Mouse (Mus musculus): ENCODE results near the gene Trim9. TPM values are rescaled to one million over a fixed set of nuclear protein-coding genes. Genes with fewer than 3 reads are reported as not detected.

The Trim9 gene
- polyA plus RNA-seq, 1 experiment = not detected

DNA sequence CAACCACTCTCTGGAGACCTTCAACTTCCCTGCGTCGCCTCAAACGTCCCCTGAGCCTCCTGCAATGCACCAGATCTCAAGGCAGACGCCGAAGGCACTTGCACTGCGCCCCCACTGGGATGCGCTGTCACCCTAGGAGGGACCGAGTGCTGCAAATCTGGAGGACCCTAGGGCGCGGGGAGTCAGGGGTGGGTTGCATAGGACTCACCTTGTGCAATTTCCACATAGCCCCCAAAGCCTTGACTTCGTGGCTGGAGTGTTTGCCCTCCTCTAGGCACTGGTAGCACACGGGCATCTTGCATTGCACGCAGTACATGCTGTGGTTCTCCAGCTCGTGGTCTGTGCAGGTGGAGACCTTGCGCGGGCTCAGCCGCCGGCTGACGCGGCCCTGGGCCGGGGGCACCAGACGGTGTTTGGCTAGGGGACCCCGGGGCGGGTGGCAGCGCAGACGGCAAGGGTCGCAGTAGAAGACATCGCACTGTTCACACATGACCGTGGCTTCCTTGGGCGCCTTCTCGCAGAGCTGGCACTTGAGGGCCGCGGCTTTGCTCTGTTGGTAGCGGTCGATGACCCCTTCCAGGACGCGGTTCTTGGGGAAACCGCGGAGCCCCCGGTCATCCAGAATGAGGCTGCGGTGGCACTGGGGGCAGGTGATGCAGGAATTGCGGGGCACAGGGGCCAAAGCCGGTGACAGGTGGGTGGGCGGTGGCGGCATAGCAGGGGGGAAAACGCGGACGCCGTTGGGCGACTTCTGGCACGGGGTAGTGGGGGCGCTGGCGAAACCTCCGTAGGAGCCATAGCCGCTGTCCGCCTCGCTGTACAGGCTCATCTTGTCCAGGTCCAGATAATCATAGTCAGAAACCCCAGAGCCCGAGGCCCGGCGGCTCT, 1.0 kb downstream of the Trim9 start:
- no peak overlapping the region for H3K27ac ChIP-seq (replicated peaks; ENCODE audit: low read depth, low read length)
- H3K4me3 ChIP-seq (ENCODE audit: insufficient read depth, low read depth, low read length) = peak overlapping the region; percentile 55
- H3K4me1 ChIP-seq (ENCODE audit: control insufficient read depth, insufficient read depth, insufficient read length, low read length) = no peaks in the 10 kb centered on the region; the same call in 1 of the 2 replicates

DNA sequence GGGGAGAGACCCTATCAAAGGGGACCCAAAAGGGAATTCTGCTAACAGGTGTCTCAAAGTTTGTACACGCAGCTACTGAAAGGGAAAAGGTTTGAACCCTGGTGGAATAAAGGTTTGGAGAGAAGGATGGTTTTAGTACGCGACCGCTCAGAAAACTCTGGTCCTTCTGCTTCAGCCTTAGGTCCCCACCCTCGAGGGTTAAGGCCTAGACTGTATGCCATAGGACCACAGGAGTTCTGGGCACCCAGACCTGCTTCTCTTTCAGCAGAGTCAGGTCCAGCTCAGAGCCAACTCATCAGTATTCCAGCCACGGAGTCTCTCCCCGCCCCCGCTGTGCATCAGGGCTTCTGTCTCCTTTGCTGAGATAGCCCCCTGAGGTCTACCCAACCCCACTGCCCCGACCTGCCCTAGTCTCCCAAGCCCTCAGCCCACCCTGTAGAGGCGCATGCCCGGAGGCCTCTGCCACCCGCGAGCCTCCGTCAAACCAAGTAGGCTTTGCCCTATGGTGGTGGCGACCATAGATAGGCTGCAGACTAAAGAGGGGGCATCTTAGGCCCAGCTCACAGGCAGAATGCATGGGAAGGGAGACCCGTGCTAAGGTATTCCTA, 1.8 kb downstream of the Trim9 start:
- H3K4me1 ChIP-seq (ENCODE audit: control insufficient read depth, insufficient read depth, insufficient read length, low read length) = no peaks in the 10 kb centered on the region; the same call in 1 of the 2 replicates
- H3K27ac ChIP-seq (replicated peaks; ENCODE audit: low read depth, low read length) = no peak overlapping the region
- no peak overlapping the region for H3K4me3 ChIP-seq (ENCODE audit: insufficient read depth, low read depth, low read length)

DNA sequence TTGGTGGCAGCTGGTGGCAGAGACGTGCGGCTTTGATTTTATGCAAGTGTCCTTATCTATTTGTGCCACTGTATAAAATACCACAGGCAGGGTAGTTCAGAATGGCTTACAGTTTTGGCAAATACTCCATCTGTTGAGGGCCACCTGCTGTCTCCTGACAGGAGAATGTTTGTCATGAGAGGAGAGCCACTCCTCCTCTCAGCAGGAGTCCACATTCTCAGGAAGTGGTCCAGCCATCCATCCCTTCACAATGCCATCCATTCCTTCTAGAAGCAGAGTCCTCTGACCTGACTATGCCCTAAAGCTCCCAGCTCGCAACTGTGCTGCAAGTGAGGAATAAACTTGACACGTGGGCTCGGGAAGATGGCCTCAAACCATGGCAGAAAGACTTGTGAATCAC, 12.2 kb downstream of the Trim9 start:
- H3K4me1 ChIP-seq (ENCODE audit: control insufficient read depth, insufficient read depth, insufficient read length, low read length) = no peaks in the 10 kb centered on the region
- H3K4me3 ChIP-seq (ENCODE audit: insufficient read depth, low read depth, low read length) = no peak overlapping the region

DNA sequence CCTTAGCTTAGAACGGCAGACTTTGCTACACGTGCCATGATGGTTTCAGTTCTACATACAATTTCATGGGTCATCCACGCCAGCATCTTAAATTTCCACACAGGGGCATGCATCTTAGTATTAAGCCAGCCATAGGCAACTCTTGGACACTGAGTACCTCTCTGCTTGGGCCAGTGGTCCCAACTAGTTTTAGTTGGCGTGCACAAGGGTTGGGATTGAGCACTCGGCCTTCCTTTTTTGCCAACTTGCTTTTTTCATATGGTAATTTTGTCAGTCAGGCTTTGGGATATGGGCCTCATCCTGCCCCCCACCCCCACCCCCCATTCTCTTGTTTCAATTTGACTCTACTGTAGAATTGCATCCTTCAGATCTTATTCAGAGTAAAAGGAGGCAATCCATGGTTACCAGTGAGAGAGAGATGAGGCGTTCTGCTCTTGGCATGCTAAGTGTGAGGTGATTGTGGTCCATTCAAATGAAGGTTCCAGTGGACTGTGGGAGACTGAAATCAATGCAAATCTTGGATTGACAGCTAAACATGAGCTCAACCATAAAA, 14.1 kb downstream of the Trim9 start:
- no peak overlapping the region for H3K27ac ChIP-seq (replicated peaks; ENCODE audit: low read depth, low read length)
- no peak overlapping the region for H3K4me3 ChIP-seq (ENCODE audit: insufficient read depth, low read depth, low read length)
- H3K4me1 ChIP-seq (ENCODE audit: control insufficient read depth, insufficient read depth, insufficient read length, low read length) = no peaks in the 10 kb centered on the region

More for the DNA sequence above, 12.2 kb downstream of the Trim9 start:
- no peak overlapping the region for H3K27ac ChIP-seq (replicated peaks; ENCODE audit: low read depth, low read length)

- no peak overlapping the region for H3K27ac ChIP-seq (replicated peaks; ENCODE audit: low read depth, low read length)
- H3K4me3 ChIP-seq (ENCODE audit: insufficient read depth, low read depth, low read length) = no peak overlapping the region
- H3K4me1 ChIP-seq (ENCODE audit: control insufficient read depth, insufficient read depth, insufficient read length, low read length) = no peaks in the 10 kb centered on the region
Measured at GRCm38 (mm10) chr12:70329059-70329458, 18.4 kb downstream of the Trim9 start.

DNA sequence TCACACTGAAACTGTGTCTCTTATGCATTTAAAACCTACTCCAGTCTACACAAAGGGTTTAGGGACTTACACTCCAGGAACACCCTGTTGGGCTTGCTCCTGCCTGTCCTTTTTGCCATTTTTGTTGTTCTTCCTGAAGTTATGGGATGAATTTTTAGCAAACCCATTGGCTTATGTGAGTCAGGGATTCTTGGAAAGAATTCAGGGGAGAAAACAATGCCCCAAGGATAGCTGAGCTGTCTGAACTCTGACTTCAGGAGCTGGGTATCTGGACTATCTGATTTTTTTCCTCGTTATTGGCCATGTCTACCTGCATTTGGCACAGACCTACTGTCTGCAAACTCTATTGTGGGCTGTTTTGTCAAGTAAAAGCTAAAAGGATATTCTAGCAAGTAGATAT, 20.5 kb downstream of the Trim9 start:
- Histone ChIP-seq H3K4me1 (ENCODE audit: control insufficient read depth, insufficient read depth, insufficient read length, low read length) (no peaks in the 10 kb centered on the region), H3K27ac (replicated peaks; ENCODE audit: low read depth, low read length) (no peak overlapping the region), H3K4me3 (ENCODE audit: insufficient read depth, low read depth, low read length) (no peak overlapping the region)

- H3K4me1 ChIP-seq (ENCODE audit: control insufficient read depth, insufficient read depth, insufficient read length, low read length) = no peaks in the 10 kb centered on the region
Measured at GRCm38 (mm10) chr12:70326393-70326792, 21.0 kb downstream of the Trim9 start.

GRCm38 (mm10) chr12:70325826-70326225, 21.6 kb downstream of the Trim9 start:
- no peaks in the 10 kb centered on the region for H3K4me1 ChIP-seq (ENCODE audit: control insufficient read depth, insufficient read depth, insufficient read length, low read length)
- no peak overlapping the region for H3K4me3 ChIP-seq (ENCODE audit: insufficient read depth, low read depth, low read length)
- H3K27ac ChIP-seq (replicated peaks; ENCODE audit: low read depth, low read length) = no peak overlapping the region

More at GRCm38 (mm10) chr12:70326393-70326792, 21.0 kb downstream of the Trim9 start:
- Histone ChIP-seq H3K4me3 (ENCODE audit: insufficient read depth, low read depth, low read length) (no peak overlapping the region), H3K27ac (replicated peaks; ENCODE audit: low read depth, low read length) (no peak overlapping the region)

DNA sequence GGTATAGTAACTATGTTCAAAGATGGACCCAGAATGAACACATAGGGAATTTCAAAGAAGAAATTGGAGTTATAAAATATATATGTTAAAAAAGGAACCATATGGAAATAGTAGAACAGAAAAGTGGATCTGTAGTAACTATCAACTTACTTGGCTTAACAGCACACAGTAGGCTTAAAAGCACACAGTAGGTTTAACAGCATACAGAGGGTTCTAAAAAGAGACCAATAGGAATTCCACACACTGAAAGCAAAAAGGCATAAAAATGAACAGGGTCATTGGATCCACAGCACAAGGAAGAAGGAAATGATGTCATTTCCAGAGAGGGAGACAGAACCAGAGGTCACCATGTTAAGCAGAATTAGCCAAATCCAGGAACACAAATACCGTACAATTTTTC, 24.6 kb downstream of the Trim9 start:
- H3K4me1 ChIP-seq (ENCODE audit: control insufficient read depth, insufficient read depth, insufficient read length, low read length) = no peaks in the 10 kb centered on the region
- no peak overlapping the region for H3K4me3 ChIP-seq (ENCODE audit: insufficient read depth, low read depth, low read length)
- H3K27ac ChIP-seq (replicated peaks; ENCODE audit: low read depth, low read length) = no peak overlapping the region

DNA sequence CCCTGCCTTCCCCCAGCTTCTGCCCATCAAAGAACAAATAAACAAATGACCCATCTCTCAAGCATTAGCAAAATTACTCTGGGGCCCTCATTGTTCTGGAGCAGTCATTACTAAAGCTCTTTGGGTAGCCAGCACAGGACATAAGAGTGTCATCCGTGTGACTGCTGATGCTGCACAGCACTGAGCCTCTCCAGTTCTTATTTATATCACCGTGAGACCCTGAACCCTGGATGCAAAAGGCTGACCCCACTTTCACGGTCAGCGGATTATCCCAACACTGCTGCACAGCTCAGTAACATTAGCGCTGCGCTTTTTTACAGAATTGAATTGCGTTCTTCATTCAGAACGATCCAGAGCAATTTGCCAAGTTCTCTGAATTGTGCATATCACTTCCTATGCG, 31.3 kb downstream of the Trim9 start:
- Histone ChIP-seq H3K27ac (replicated peaks; ENCODE audit: low read depth, low read length) (no peak overlapping the region), H3K4me3 (ENCODE audit: insufficient read depth, low read depth, low read length) (no peak overlapping the region), H3K4me1 (ENCODE audit: control insufficient read depth, insufficient read depth, insufficient read length, low read length) (no peaks in the 10 kb centered on the region)

- no peak overlapping the region for H3K27ac ChIP-seq (replicated peaks; ENCODE audit: low read depth, low read length)
- no peaks in the 10 kb centered on the region for H3K4me1 ChIP-seq (ENCODE audit: control insufficient read depth, insufficient read depth, insufficient read length, low read length)
- H3K4me3 ChIP-seq (ENCODE audit: insufficient read depth, low read depth, low read length) = no peak overlapping the region
Measured at GRCm38 (mm10) chr12:70307881-70308280, 39.5 kb downstream of the Trim9 start.

- no peaks in the 10 kb centered on the region for H3K4me1 ChIP-seq (ENCODE audit: control insufficient read depth, insufficient read depth, insufficient read length, low read length)
- no peak overlapping the region for H3K4me3 ChIP-seq (ENCODE audit: insufficient read depth, low read depth, low read length)
- H3K27ac ChIP-seq (replicated peaks; ENCODE audit: low read depth, low read length) = no peak overlapping the region
Measured at GRCm38 (mm10) chr12:70307062-70307461, 40.4 kb downstream of the Trim9 start.

DNA sequence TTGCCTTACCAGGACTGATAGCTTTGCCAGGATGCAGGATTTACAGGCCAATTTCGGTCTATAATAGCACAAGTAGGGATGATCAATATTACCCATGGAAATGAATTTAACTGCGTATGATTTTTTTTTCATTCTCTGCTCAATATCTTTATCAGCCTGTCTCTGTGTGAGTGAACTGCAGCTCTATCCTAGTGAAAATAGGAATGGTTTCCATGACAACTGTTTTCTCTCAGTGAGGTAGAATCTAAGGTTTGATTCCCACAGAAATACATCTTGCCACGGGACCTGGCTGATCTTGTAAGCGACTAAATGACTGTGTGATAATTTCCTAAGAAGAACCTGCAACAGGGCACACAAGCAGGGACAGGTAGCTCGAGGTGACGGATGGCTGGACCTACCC, 43.4 kb downstream of the Trim9 start:
- H3K4me1 ChIP-seq (ENCODE audit: control insufficient read depth, insufficient read depth, insufficient read length, low read length) = no peaks in the 10 kb centered on the region
- H3K4me3 ChIP-seq (ENCODE audit: insufficient read depth, low read depth, low read length) = no peak overlapping the region
- H3K27ac ChIP-seq (replicated peaks; ENCODE audit: low read depth, low read length) = no peak overlapping the region

GRCm38 (mm10) chr12:70303525-70303924, 43.9 kb downstream of the Trim9 start:
- H3K27ac ChIP-seq (replicated peaks; ENCODE audit: low read depth, low read length) = no peak overlapping the region
- no peaks in the 10 kb centered on the region for H3K4me1 ChIP-seq (ENCODE audit: control insufficient read depth, insufficient read depth, insufficient read length, low read length)
- no peak overlapping the region for H3K4me3 ChIP-seq (ENCODE audit: insufficient read depth, low read depth, low read length)

DNA sequence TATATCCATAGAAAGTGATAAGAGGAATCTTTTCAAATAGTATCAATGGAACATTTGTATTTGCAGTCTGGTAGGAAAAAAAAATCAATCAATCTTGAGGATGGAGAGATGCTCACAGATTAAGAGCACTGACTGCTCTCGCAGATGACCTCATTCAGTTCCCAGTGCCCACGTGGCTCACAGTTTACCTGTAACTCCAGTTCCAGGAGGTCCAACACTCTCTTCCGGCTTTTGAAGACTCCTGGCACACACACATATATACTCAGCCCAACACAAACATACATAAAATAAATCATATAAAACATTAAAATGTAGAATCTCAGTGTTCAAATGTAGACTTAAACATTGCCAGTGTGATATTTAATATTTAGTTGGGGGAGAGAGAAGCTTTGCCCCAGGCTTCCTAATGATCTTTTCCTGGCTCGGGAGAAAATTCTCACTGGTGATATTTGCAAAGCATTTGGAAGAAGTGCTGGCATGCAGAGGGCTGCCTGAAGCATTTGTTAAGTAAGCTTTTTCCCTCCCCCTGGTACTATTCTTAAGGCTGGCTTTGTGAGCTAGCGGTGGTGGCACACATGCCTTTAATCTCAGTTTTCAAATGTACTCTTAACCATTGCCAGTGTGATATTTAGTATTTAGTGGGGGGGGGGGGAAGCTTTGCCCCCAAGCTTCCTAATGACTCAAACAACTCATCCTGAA, 45.2 kb downstream of the Trim9 start:
- Histone ChIP-seq H3K4me1 (ENCODE audit: control insufficient read depth, insufficient read depth, insufficient read length, low read length) (no peaks in the 10 kb centered on the region), H3K4me3 (ENCODE audit: insufficient read depth, low read depth, low read length) (no peak overlapping the region), H3K27ac (replicated peaks; ENCODE audit: low read depth, low read length) (no peak overlapping the region)

All from brown adipose tissue, adult 24 weeks (tissue).